Mouse (Mus musculus): Measurements from ENCODE around the gene Spryd4.

GRCm38 (mm10) chr10:128231697-128232419, 20.3 kb upstream of the Spryd4 start, which contains the start of gene Timeless:
- TF ChIP-seq POLR2A (IDR thresholded peaks at IDR 0.05; ENCODE audit: extremely low read depth, insufficient read depth, low read length) (peak; percentile 68), CTCF (IDR thresholded peaks at IDR 0.05; ENCODE audit: low read depth, low read length) (no peak)

Data from liver, adult 2 months (tissue).